Mouse (Mus musculus): ENCODE results near the gene Ccpg1os.
A peak's percentile ranks its signal among the peaks of the same experiment; 100 is the strongest.

Ccpg1os gene

GRCm38 (mm10) chr9:72983066-72983465 is 2.1 kb downstream of the Ccpg1os start:
- no peak for DNase-seq (ENCODE audit: low spot score in 2 of 2)

- DNase-seq (ENCODE audit: low spot score in 2 of 2) = no peak
These were observed 9.9 kb downstream of the Ccpg1os start for GRCm38 (mm10) chr9:72975242-72975641.

DNA sequence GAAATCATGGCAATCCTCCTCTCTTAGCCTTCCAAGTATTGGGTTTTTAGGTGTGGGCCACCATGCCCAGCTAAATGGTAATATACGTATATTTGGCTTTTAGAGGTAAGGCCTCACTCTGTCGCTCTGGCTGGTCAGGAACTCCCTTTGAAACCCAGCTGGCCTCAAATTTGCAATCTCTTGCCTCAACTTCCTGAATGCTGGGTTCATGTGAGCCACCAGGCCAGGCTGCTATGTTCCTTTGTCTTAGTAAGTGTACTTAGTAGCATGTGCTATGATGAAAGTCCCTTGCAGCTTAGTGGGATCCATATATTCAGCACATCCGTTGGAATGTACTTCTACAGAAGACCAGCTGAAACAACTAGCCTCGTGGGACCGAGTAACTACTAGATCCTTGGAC is 10.4 kb downstream of the Ccpg1os start:
- no peak for DNase-seq (ENCODE audit: low spot score in 2 of 2)

- DNase-seq (ENCODE audit: low spot score in 2 of 2) = no peak
These were observed 12.2 kb downstream of the Ccpg1os start for GRCm38 (mm10) chr9:72972984-72973383.

DNA sequence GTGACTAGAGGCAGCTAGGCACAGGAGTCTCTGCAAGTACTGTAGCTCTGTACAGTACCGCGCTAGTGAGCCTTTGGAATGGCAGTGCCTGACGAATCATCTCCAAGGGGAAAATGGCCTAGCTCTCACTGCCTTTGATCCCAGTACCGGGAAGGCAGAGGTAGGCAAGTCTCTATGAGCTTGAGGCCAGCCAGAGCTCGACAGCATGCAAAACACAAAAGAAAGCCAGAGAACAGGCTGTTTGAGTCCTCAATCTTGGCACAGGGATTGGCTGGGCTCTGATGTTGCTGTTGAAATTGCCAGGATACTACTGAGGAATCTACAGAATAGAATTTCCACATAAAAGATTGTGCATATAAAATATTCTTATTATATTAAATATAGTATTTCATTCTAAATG is 12.7 kb downstream of the Ccpg1os start:
- no peak for DNase-seq (ENCODE audit: low spot score in 2 of 2)

- no peak for DNase-seq (ENCODE audit: low spot score in 2 of 2)
These were observed 15.3 kb downstream of the Ccpg1os start for GRCm38 (mm10) chr9:72969874-72970273.

GRCm38 (mm10) chr9:72968349-72969061 is 16.7 kb downstream of the Ccpg1os start:
- DNase-seq (ENCODE audit: low spot score in 2 of 2) = peak in 1 of 2 experiments; percentile 41

- no peak for DNase-seq (ENCODE audit: low spot score in 2 of 2)
These were observed 23.2 kb downstream of the Ccpg1os start for GRCm38 (mm10) chr9:72961959-72962358.

DNA sequence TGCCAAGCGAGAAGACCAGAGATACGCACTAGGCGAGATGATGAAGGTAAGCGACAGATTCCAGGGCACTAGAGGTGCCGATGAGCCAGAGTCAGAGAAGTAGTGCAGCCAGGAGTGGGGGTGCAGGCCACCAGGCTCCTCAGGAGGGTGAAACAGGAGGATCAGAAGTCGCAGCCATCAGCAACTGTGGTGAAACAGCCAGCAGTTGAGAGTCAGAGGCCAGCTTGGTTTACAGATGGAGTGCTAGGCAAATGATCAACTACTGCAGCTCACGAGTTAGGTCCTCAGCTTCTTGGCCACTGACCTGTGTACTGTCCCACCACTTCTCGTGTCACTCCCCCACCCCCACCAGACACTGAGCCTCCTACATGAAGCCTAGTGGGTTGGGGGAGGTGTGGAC is 23.8 kb downstream of the Ccpg1os start:
- no peak for DNase-seq (ENCODE audit: low spot score in 2 of 2)

GRCm38 (mm10) chr9:72958521-72959450 is 26.4 kb downstream of the Ccpg1os start, which contains the start of the genes Dyx1c1 and Gm44503:
Gene Dyx1c1 (plus strand): TSS chr9:72958785.
Gene Gm44503 (plus strand): TSS chr9:72958852.
- peak; percentile 47 to 71 for DNase-seq (ENCODE audit: low spot score in 2 of 2)

DNA sequence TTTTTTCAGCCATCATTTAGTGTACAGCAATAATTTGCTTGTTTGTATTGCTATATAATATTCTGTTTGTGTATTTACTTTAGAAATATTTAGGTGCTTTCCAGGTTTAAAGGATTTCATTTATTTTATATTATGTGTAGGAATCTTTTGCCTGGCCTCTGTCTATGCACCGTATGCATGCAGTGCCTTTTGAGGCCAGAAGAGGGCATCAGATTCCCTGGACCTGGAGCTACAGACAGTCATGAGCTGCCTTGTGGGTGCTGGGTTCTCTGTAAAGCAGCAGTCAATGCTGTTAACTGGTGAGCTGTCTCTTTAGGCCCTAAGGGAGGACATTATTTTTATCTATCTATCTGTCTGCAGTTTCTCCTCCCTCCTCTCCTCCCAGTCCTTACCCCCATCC is 29.6 kb downstream of the Ccpg1os start:
- peak in 1 of 2 experiments; percentile 40 for DNase-seq (ENCODE audit: low spot score in 2 of 2)

DNA sequence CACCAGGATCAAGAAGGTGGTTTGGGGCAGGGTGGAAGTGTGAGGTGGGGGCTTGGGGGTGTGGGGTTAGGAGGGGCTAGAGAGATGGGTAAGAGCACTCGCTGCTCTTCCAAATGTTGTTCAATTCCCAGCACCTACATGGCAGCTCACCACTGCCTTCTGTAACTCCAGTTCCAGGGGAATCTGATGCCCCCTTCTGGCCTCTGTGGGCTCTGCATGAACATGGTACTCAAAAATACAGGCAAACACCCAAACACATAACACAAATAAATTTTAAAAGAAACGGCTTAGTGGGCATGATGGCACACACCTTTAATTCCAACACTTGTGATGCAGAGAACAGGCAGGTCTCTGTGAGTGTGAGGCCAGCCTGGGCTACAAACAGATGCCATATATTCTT is 30.4 kb downstream of the Ccpg1os start:
- peak in 1 of 2 experiments; percentile 12 for DNase-seq (ENCODE audit: low spot score in 2 of 2)

DNA sequence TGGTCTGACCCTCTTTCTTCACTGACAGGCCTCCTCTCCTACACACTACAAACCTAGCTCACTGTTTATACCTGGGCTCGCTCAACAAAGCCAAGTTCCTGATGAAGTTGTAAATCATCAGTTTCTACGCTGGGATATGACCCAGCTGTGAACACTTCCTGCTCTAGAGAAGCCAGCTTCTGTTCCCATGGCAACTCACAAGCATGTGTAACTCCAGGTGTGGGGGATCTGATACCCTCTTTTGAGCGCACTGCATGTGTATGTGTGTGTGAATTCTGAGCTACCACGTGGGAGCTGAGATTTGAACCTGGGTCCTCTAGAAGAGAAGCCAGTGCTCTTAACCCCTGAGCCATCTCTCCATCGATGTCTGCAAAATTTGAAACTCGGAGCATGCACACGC is 35.6 kb downstream of the Ccpg1os start:
- DNase-seq (ENCODE audit: low spot score in 2 of 2) = no peak

- DNase-seq (ENCODE audit: low spot score in 2 of 2) = no peak
These were observed 38.2 kb downstream of the Ccpg1os start for GRCm38 (mm10) chr9:72947010-72947409.

DNA sequence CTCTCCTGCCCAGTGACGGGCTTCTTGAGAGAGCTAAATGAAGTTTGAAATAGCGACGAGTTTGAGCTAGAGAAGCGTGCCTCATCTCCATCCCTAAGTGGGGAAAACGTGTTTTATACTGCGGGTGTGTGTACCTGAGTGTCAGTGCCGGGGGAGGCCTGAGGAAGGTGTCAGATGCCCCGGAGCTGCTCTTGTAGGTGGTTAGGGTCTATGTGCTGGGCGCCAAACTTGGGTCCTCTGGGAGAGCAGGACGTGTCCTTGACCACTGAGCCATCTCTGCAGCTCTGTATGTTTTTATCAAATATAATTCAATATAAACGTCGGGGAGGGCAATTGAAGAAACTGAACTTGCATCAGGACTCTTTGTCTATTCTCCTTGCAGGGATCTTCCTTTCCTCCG is 40.9 kb downstream of the Ccpg1os start:
- no peak for DNase-seq (ENCODE audit: low spot score in 2 of 2)

DNA sequence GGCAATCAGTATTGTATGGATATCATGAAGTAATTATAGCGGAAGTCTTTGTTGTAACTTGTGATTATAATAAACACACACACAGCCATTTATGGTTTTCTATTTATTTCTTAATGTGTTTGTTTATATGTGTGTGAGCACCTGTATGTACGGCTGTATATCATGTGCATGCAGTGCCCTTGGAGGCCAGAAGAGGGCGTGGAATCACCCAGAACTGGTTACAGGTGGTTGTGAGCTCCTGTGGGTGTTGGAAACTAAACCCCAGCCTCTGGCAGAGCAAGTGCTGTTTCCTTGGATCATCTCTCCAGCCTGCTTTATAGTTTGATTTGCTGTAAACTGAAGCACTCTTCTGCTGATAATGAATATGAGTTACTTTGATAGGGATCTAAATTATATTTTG is 41.8 kb downstream of the Ccpg1os start:
- DNase-seq (ENCODE audit: low spot score in 2 of 2) = no peak

DNA sequence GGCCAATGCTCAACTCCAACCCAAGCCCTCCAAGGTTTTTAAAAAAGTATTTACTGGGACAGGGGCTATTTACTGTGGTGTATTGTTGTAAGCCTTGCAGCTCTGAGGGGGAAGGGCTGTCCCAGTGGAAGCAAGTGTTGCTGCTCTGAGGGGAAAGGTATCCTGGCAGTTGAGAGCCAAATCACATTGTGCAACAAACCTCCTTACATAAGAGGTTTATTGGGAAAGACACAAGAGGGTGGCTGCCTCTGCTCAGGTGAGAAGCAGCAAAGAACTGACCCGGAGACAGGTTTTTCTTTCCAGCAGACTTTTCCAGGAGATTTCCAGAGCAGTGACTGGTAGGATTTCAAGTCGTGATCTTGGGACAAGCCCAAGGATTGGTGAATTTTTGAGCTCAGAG is 48.9 kb downstream of the Ccpg1os start:
- no peak for DNase-seq (ENCODE audit: low spot score in 2 of 2)

GRCm38 (mm10) chr9:72935309-72935708 is 49.9 kb downstream of the Ccpg1os start:
- DNase-seq (ENCODE audit: low spot score in 2 of 2) = no peak

DNA sequence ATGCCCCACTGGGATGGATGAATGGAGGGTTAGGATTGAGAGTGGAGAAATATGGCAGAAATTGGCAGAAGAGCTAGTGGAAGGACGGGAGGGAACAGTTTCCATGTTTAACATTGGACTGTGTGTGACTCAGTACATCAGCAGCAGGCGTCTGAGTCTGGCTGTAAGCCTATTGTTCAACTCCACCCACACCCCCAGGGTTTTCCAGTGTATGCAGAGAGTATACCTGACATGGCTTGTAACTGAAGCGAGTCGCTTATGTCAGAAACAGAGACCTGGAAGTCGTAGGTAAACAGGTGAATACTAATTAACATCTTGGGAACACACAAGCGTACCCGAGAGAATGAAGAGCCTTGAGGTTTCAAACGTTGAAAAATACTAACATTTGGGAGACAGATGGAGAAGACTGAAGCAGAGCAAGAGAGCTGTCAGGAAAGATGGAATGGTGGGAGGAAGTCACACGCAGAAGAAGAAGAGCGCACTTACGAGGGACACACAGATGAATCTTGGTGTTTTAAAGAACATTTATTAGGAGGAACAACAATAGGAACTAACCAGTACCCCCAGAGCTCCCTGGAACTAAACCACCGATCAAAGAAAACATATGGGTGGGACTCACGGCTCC is 53.9 kb downstream of the Ccpg1os start:
- DNase-seq (ENCODE audit: low spot score in 2 of 2) = no peak
